Mouse (Mus musculus) liver, embryonic 11.5 days (tissue): Measurements from ENCODE around the gene Nol7. TPM values are rescaled to one million over a fixed set of nuclear protein-coding genes. Genes with fewer than 3 reads are reported as not detected.

ENCODE experiments used
- ATAC-seq: fragments of 200-750 bp; cut with Nextera tagmentation; replicated peaks from 2 replicates; pipeline ENCODE4 v1.8.0; 2017; ENCODE audit warnings: moderate number of reproducible peaks, mild to moderate bottlenecking, moderate TSS enrichment, moderate library complexity; ENCODE audit not compliant: low FRiP score
- DNase-seq: peaks from one replicate; pipeline ENCODE4 v3.0.0-alpha.2; 2017; ENCODE audit warnings: low spot score
- H3K27ac ChIP-seq: fragments of 300-500 bp; sonication (generic); 2 replicates; pipeline ENCODE4 v1.5.1; 2014; ENCODE audit warnings: mild to moderate bottlenecking, low read depth, low read length, control low read depth
- H3K27me3 ChIP-seq: fragments of 300-500 bp; sonication (generic); replicated peaks from 2 replicates; pipeline ENCODE4 v1.6.1; 2014; ENCODE audit warnings: low read length, mixed read lengths; ENCODE audit not compliant: control insufficient read depth, insufficient read depth
- H3K36me3 ChIP-seq: fragments of 300-500 bp; sonication (generic); 2 replicates; pipeline ENCODE4 v1.6.1; 2014; ENCODE audit warnings: mild to moderate bottlenecking, low read length, moderate library complexity, mixed read lengths; ENCODE audit not compliant: control insufficient read depth, insufficient read depth
- H3K4me1 ChIP-seq: fragments of 300-500 bp; sonication (generic); replicated peaks from 2 replicates; pipeline ENCODE4 v1.6.1; 2014; ENCODE audit warnings: low read length, mixed read lengths; ENCODE audit not compliant: control insufficient read depth, insufficient read depth
- H3K4me2 ChIP-seq: fragments of 300-500 bp; sonication (generic); 2 replicates; pipeline ENCODE4 v1.6.1; 2014; ENCODE audit warnings: mild to moderate bottlenecking, control low read depth, moderate library complexity
- H3K4me3 ChIP-seq: fragments of 300-500 bp; sonication (generic); 2 replicates; pipeline ENCODE4 v1.5.1; 2014; ENCODE audit warnings: low read depth, low read length, control low read depth
- H3K9ac ChIP-seq: fragments of 300-500 bp; sonication (generic); 2 replicates; pipeline ENCODE4 v1.6.1; 2014; ENCODE audit warnings: low read depth, low read length, control low read depth
- H3K9me3 ChIP-seq: fragments of 300-500 bp; sonication (generic); 2 replicates; pipeline ENCODE4 v1.6.1; 2016; ENCODE audit warnings: low read length, inconsistent platforms, mixed read lengths; ENCODE audit not compliant: control insufficient read depth
- WGBS: fragments of 180-500 bp; shearing (Covaris S2); extraction: QIAGEN DNeasy Blood & Tissue Kit; methylation state at CpG from one replicate; pipeline ENCODE4 v1.1.7; 2014; 5-methylcytosine and 5-hydroxymethylcytosine counted together
- polyA plus RNA-seq: library from polyadenylated mRNA; unstranded; fragments of >200 nt; fragmentation: Nextera tagmentation; extraction: Ambion mirVana; gene quantifications from 2 replicates; pipeline ENCODE4 v1.2.1, GENCODE M21; 2014

The Nol7 gene
- polyA plus RNA-seq, 1 experiment from 2014 or later: 221 TPM

DNA sequence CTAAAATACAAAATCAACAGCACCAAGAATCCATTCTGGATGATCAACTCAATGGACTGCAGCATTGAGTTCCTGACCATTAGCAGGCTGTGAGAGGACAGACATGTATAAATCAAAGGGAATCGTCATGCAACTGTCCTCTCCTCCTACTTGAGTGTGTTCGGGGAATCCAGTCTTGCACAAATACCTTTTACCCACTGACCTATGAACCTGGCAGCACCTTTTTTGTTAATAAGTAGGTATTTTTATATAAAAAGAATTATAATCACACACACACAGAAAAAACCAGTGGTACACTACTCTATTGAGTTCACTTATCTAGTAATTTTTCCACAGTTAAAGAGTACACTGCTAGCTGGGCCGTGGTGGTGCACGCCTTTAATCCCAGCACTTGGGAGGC, 45.5 kb downstream of the Nol7 start:
- Histone ChIP-seq H3K4me3 (no peak overlapping the region), H3K27me3 (no peaks in the 10 kb centered on the region), H3K9me3 (no peaks in the 10 kb centered on the region), H3K4me1 (peaks cover 2% of the 10 kb centered on the region), H3K27ac (no peak overlapping the region), H3K9ac (no peak overlapping the region), H3K4me2 (no peak overlapping the region), H3K36me3 (no peaks in the 10 kb centered on the region)
- WGBS: 91% methylated on average over 4 of the region's 4 CpGs
- DNase-seq (no peak), ATAC-seq (no peak)

DNA sequence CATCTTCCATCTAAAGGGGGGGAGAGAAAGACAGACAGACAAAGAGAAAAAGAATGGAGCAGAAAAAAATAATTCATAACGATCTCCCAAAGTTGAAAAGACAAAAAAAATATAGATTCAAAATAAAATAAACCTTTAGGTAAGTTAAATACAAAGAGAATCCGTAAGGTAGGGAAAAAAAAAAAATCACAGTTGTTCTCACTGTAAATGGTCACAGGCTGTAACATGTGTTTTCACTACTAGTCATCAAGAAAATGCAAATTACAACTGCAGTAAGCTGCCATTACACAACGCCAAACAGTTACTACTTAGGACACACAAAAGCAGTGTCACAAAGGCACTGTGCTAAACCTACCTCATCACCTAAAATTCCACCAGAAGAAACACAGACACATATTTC, 46.5 kb downstream of the Nol7 start:
- Histone ChIP-seq H3K36me3 (no peaks in the 10 kb centered on the region), H3K9ac (no peak overlapping the region), H3K27ac (no peak overlapping the region), H3K9me3 (no peaks in the 10 kb centered on the region), H3K27me3 (no peaks in the 10 kb centered on the region), H3K4me1 (peaks cover 2% of the 10 kb centered on the region), H3K4me3 (no peak overlapping the region), H3K4me2 (no peak overlapping the region)
- ATAC-seq (no peak), DNase-seq (no peak)
- 88% methylated on average over 3 of the region's 3 CpGs for WGBS

GRCm38 (mm10) chr13:43445754-43446153, 47.6 kb downstream of the Nol7 start:
- H3K4me3 ChIP-seq: no peak overlapping the region
- H3K9ac ChIP-seq: no peak overlapping the region
- no peaks in the 10 kb centered on the region for H3K36me3 ChIP-seq
- ATAC-seq: no peak
- H3K9me3 ChIP-seq: no peaks in the 10 kb centered on the region
- no peak for DNase-seq
- H3K4me1 ChIP-seq: peaks cover 2% of the 10 kb centered on the region
- H3K4me2 ChIP-seq: no peak overlapping the region
- no peak overlapping the region for H3K27ac ChIP-seq
- H3K27me3 ChIP-seq: no peaks in the 10 kb centered on the region
- WGBS: 71% methylated on average over 4 of the region's 4 CpGs

DNA sequence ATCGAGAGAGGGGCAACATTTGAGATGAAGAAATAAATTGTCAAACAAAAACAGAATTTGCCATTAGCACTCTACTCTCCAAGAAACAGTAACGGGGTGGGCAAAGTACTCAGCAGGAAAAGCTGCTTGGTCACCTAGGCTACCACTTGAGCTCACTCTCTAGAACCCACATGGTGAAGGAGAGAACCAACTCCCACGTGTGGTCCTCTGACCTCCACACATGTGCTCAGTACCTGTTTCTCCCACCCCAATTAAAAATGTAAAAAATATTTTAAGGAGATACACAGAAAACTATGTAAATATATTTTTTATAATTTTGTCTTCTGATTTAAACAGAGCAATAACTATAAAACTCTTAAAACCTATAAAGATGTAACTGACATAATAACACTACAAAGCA, 49.5 kb downstream of the Nol7 start:
- ATAC-seq: no peak
- WGBS: 73% methylated on average over 3 of the region's 3 CpGs

GRCm38 (mm10) chr13:43450686-43451085, 52.5 kb downstream of the Nol7 start:
- no peak overlapping the region for H3K27ac ChIP-seq
- DNase-seq (no peak), ATAC-seq (no peak)
- peaks cover 13% of the 10 kb centered on the region for H3K4me1 ChIP-seq
- H3K4me2 ChIP-seq: no peak overlapping the region
- no peaks in the 10 kb centered on the region for H3K27me3 ChIP-seq
- no peaks in the 10 kb centered on the region for H3K36me3 ChIP-seq
- H3K9me3 ChIP-seq: no peaks in the 10 kb centered on the region
- 87% methylated on average over 3 of the region's 3 CpGs for WGBS
- H3K9ac ChIP-seq: no peak overlapping the region
- H3K4me3 ChIP-seq: no peak overlapping the region

More for the DNA sequence above, 49.5 kb downstream of the Nol7 start:
- H3K4me3 ChIP-seq: no peak overlapping the region
- DNase-seq: no peak
- no peaks in the 10 kb centered on the region for H3K36me3 ChIP-seq
- H3K4me2 ChIP-seq: no peak overlapping the region
- H3K27me3 ChIP-seq: no peaks in the 10 kb centered on the region
- H3K4me1 ChIP-seq: peaks cover 2% of the 10 kb centered on the region
- no peak overlapping the region for H3K27ac ChIP-seq
- H3K9ac ChIP-seq: no peak overlapping the region
- H3K9me3 ChIP-seq: no peaks in the 10 kb centered on the region

- DNase-seq (no peak), ATAC-seq (no peak)
- Histone ChIP-seq H3K36me3 (no peaks in the 10 kb centered on the region), H3K27ac (no peak overlapping the region), H3K9me3 (no peaks in the 10 kb centered on the region), H3K9ac (no peak overlapping the region), H3K27me3 (no peaks in the 10 kb centered on the region), H3K4me1 (peaks cover 11% of the 10 kb centered on the region; the same call in 1 of the 2 replicates), H3K4me3 (no peak overlapping the region), H3K4me2 (no peak overlapping the region)
- 83% methylated on average over 2 of the region's 2 CpGs for WGBS
Measured at GRCm38 (mm10) chr13:43452177-43452576, 54.0 kb downstream of the Nol7 start.

GRCm38 (mm10) chr13:43452843-43453605, 54.8 kb downstream of the Nol7 start:
- Histone ChIP-seq H3K9me3 (no peaks in the 10 kb centered on the region), H3K27ac (no peak overlapping the region), H3K36me3 (no peaks in the 10 kb centered on the region), H3K4me1 (peaks cover 11% of the 10 kb centered on the region; the same call in 1 of the 2 replicates), H3K4me2 (peak overlapping the region; percentile 28), H3K4me3 (no peak overlapping the region), H3K27me3 (no peaks in the 10 kb centered on the region), H3K9ac (no peak overlapping the region)
- ATAC-seq (no peak), DNase-seq (no peak)
- WGBS: 39% methylated on average over 7 of the region's 7 CpGs

DNA sequence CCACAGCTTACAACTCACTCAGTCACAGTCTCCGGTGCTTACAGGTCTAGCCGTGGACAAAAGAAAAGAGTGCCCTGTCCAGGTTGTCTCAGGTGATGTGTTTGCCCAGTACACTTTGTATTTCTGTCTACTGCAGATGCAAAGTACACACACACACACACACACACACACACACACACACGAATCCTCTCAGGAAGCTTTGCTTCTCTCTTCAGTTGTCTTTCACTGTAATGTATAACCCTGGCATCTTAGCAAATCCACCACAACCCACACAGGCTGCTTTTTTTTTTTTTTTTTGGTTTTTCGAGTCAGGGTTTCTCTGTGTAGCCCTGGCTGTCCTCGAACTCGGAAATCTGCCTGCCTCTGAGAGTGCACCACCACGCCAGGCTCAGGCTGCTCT, 56.2 kb downstream of the Nol7 start:
- Histone ChIP-seq H3K27ac (no peak overlapping the region), H3K4me2 (no peak overlapping the region), H3K4me3 (no peak overlapping the region), H3K9ac (no peak overlapping the region), H3K4me1 (peaks cover 11% of the 10 kb centered on the region; the same call in 1 of the 2 replicates), H3K27me3 (no peaks in the 10 kb centered on the region), H3K9me3 (no peaks in the 10 kb centered on the region), H3K36me3 (no peaks in the 10 kb centered on the region)
- no peak for DNase-seq
- ATAC-seq: no peak
- WGBS: 71% methylated on average over 7 of the region's 7 CpGs
